Mouse (Mus musculus) right cerebral cortex, postnatal 14 days (tissue): ENCODE data around the gene Uqcrh.

Experiments
- DNase-seq: peaks from one replicate; pipeline ENCODE4 v3.0.0; 2022

Gene Uqcrh

DNA sequence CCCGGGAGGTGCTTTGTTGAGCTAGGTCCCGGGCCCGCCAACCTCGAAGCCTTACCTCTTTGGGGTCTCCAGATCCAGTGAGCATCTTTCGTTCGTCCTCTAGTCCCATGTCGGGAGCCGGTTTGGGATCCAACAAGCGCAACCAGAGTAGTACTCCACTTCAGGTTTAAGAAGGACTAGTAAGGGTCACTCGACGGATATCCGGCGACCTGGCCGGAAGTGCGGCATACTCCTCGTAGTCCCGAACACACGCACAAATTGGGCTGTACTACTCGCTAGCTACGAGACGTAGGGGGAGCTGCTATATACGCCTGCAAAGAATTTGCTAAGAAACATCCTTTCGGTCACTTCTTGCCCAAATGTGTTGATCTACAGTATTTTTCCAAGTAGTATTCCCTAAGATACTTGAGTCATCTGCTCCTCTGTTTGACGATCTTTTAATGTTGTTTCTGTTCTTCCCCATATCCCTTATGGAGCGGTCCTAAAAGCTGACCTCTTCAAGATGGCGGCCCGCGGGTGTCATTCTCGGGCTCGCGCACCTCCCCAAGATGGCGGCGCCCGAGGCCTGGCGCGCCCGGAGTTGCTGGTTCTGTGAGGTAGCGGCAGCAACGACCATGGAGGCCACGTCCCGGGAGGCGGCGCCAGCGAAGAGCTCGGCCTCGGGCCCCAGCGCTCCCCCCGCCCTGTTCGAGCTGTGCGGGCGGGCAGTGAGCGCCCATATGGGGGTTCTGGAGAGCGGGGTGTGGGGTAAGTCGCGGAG is at the start of gene Uqcrh, which contains the start of gene Lrrc41:
Gene Uqcrh, minus strand, starts transcription at position 211 of the 760 bp plus-strand sequence.
Gene Lrrc41, plus strand, starts transcription at position 409 of the 760 bp plus-strand sequence.
- peak; percentile 97 for DNase-seq

DNA sequence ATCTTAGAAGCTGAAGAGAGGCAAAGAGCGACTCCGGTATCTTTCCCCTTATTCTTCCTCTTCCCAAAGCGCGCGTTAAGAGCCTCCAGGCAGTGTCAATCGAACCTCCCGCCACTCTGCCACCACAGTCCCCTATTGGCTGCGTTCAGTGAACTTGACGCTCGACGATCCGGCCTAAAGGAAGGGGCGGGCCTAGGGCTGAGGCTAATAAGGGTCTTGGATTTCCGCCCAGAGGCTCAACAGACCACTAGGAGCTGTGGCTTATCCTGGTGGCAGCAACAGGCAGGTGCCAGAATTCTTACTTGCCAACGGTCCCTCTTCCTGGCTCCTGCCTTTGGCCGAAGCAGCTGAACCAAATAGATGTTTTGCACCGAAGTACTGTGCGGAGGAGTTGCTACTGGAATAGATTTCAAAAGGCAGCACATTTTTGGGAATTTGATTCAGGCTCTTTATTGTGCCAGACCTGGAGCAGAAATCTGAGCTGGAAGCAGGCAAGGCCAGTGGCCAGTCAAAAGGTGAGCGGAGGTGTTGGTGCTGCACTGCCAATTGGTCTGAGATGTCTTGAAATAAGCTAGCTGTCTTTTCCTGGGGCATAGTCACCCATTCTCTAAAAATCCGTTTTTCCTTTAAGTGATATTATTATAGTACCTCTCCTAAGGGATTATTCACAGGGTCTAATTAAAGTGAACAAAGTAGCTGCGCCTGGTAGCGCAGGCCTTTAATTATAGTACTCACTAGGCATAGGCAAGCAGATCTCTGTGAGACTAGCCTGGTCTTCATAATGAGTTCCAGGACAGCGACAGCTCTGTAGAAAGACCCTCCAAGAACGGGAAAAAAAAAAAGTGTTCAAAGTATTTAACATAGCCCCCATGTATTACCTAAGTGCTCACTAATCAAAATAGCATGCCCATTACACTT is 49.0 kb upstream of the Uqcrh start, which contains the start of the genes Rad54l and Pomgnt1:
Gene Rad54l, minus strand, starts transcription at position 89 of the 918 bp plus-strand sequence.
Gene Pomgnt1, plus strand, starts transcription at position 239 of the 918 bp plus-strand sequence.
- DNase-seq, result peak; percentile 78

DNA sequence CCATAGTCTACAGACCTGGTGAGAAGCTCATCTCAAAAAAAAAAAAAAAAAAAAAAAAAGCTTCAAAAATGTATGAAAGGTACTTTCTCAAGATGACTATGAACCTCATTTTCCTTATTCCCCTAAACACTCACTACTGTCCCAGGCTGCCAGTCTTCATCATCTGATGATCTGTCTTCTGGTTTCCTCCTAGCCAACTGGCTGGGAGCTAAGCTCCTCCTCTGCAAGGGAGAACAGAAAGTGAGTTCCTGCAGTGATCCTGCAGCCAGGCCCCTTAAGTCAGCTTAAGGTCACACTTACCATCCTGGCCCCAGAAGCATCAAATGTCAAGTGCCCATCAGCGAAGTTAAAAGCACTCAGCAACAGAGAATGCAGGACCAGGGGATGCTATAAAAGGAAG is 47.9 kb upstream of the Uqcrh start:
- DNase-seq, result no peak

DNA sequence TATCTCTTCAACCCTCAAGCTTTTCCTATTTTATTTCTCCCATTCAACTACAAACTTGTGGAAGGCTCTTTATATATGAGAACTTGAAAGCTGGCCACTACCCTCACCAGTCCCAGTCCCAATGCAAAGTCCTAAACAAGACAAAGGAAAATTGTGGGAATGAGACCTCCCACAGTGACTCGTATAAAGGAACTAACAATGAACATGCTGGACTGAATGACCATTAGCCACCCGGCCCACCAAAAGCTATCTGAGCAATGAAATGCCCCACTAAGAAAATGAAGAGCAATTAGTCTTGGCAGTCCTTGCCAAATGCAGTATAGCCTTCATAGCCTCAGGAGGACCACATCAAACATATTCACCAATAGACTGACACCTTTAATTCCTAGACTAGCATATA is 36.6 kb upstream of the Uqcrh start:
- DNase-seq, result no peak

DNA sequence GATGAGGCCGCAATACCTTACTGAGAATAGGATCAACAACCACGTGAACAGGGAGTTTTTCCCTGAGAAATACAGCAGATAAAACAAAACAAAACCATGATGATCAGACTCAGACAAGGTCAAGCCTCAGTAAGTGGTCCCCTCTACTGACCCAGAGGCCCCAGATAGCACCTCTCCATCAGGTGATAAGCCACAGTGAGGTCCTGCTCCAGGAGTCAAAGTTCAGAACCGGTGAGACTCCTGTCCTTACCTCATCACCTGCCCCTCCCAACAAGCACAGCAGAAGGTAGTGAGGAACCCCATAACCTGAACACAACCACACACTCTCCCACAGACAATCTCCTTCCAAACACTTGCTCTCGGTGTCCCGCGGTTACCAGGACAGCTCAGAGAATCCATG is 35.8 kb upstream of the Uqcrh start:
- no peak for DNase-seq

DNA sequence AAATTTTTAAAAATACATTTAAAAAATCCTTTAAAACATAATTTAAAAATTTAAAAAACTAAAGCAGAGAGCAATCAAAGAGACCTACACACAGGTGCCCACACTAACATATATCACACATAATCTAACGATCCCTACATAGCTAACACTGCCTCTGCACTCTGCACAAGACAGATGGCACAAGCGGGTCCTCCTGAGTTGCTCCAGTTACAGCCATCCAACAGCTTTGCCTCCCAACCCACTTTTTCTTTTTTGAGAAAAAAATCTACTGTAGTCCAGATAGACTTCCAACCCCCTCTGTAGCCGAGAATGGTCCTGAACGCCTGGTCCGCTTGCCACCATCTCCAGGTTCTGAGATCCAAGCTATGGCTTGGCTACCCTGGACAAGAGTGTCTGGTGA is 30.4 kb upstream of the Uqcrh start:
- no peak for DNase-seq

DNA sequence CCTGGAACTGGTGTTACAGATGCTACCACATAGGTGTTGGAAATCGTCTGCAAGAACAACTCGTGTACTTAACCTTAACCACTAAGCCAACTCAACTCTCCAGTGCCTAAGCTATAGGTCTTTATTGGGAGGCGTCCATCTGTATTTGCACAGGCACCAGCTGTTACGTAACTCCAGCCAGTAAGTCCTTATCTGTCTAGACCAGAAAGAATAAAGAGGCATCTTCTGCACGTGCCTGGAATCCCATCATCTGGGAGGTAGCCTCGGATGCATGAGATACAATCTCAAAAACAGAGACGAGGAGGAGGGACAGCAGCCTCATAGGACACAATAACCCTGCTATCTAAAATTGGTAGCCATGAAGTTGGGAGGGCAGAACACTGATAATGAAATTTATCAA is 26.1 kb upstream of the Uqcrh start:
- no peak for DNase-seq

DNA sequence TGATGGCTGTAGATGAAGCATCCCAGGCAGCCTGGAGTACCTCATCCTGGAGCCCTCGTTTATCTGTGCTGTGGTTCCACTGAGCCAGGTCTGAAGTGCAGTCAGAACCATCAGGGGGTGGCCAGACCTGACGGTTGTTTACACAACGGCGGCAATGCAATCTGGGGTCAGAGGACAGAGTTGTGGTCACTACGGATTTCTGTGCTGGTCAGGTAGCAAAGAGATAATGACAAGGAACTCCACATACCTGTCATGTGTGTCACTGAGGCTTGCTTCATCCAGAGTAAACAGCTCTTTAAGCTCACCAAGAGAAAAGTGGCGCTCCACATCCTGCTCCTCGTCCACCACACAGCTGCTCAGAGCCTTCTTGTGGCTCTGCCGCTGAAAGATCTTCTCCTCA is 22.3 kb upstream of the Uqcrh start:
- no peak for DNase-seq

DNA sequence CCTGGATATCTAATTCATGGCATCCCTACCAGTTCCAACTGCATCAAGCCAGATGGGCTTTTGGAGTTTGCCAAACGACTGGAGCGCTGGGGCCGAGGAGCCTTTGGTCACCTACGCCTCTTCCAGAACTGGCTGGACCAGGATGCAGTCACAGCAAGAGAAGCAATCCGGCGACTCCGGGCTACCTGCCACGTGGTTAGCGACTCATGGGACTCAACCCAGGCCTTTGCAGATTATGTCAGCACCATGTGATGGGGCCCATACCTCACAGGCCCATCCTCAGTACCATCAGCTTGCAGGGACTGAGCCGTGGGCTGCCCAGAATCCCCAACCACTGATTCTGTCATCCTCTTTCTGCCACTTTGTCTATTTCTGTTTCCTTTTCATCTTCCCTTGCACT is 21.4 kb upstream of the Uqcrh start:
- no peak for DNase-seq

DNA sequence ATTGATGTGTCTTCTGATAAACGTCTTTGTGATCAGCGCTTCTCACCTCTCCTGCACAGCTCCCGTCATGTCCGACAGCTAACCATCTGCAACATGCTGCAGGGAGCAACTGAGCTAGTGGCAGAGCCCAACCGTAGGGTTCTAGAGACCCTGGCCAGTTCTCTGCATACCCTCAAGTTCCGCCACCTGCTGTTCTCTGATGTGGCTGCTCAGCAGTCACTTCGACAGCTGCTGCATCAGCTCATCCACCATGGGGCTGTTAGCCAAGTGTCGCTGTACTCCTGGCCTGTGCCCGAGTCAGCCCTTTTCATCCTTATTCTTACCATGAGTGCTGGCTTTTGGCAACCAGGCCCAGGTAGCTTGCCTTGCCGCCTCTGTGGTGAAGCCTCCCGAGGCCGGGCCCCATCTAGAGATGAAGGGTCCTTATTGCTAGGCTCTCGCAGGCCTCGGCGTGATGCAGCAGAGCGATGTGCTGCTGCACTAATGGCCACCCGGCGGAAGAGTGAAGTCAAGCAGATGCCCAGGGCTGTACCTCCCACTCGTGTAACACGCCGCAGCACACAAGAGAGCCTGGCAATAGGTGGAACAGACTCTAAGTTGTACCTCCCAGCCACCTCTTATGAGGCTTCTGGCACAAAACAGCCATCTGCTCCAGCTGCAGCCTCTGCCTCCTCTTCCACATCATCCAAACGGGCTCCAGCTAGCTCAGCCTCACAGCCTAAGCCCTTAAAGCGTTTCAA is 13.8 kb upstream of the Uqcrh start:
- DNase-seq, result no peak

DNA sequence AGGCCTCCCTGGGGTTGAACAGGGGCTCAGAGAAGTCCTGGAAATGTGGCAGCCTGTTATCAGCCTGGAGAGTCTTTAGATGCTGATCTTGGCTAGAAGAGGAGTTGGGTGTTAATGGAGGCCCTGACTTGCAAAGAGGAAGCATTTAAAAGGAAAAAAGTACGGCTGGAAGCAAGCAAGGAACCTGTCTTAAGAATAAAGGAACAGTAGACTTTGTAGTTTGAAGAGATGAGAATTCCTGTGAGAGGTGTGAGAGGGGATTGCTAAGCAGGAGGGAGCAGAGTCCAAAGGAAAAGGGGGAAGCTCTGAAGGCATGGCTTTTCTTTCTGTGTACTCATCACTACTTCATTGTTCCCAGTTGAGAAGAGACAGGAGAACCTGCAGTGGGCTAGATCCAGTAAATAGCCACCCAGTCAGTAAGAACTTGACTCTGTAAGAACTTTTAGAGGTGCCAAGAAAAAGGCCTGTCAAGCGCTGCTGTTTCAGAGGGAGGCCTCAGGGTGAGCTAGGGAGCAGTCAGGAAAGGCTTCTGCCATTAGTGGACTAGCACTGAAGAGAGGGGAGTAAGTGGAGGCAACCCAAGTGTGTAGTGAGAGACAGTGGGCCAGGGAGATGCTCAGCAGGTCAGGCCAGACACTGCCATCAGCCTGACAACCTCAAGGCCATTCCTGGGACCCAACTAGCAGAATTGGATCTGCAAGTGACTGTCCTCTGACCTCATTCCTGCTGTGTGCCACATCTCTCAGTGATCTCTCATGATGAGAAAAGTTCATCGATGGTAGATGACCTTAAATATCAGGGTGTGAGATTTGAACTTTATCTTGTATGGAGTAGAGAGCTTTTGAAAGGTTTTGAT is 2.6 kb upstream of the Uqcrh start:
- no peak for DNase-seq

DNA sequence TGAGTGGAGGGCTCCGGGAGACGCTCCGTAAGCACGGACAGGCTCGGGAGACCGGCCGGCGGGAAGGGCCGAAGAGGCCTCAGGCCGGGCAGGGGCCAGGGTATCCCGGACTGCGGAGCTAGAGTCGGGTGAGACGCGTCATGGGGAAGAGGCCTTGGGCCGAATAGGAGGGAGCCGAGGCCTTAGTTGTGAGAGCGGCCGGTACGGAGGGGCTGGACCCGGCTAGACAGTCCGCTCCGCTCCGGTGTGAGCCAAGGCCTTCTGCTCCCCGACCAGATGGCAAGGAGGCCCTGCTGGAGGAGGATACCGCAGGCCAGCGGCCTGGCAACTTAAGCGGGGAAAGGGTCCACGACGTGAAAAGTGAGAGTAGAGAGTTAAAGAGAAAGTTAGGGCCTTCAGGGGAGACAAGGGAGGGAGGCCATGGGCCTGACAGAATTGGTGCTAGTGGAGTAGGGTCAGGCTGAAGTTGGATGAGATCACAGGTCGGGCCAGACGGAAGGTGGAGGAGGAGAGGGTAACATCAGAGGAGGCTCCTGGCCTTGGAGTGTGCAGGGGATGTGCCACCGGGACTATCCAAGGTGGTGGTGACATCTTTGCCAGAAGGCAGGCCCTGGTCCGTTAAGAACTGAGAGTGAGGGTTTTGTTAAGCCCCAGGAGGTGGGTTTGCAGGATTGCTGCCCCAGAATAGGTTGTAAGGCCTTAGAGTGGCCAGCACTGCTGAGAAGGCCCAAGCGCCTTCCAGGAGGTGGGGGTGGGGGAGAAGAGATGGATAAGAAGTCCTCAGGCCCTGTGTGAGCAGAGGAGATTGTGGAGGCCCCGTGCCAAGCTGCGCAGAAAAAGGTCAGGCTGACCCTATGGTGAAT is 1.7 kb upstream of the Uqcrh start:
- DNase-seq, result peak; percentile 36

DNA sequence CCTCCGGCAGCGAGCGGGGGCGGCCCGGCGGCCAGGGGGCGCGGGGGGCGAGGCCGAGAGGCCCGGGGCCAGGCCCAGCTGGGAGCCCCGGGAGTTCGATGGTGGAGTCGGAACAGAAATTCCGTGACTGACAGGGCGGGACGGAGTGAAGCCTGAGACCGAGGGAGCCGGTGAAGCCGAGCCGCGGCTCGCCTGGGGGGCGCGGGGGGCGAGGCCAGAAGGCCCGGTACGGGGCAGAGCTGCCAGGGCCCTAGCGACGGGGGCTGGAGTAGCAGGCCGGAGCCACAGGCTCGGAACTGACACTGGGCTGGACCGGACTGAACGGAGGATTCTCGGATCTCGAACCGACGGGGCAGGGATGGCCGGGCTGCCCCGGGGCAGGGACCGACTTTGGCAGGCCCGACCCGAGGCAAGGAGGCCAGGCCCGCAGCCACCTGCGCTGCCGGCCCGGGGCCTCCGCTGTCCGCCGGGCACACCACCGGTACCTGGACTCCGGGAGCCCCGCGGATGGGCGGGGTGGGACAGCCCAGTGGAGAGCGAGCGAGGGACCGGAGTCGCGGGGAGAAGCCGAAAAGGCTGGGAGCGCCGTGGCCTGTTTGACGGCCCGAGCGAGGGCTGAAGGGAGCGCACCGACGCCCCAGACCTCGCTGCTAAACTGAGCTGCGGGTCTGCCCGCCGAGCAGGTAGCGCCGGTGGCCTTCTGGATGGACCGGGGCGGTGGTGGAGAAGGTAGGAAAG is 929 bp upstream of the Uqcrh start:
- peak; percentile 63 for DNase-seq

DNA sequence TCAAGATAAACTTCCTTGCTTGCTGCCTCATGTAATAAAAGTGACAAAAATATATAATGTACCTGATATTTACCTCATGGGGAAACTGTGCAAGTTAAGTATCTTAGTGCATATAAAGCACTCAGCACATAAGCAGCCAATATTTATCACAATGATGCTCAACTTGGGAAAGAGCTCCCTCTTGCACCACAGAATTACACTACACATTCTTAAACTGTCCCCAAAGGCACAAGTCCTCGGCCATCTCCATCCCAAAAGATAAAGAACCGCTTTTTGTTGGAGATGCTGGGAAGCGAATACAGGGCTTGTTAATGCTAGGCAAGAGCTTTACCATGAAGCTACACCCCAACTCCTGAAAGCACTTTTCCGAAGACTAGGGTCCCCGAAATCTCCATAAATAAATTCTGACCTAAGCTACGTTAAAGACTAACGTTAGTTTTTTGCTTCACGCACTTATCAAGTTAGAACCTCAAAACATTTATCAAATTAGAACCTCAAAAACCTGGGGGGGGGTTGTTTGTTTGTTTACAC is 661 bp downstream of the Uqcrh start:
- DNase-seq, result no peak

DNA sequence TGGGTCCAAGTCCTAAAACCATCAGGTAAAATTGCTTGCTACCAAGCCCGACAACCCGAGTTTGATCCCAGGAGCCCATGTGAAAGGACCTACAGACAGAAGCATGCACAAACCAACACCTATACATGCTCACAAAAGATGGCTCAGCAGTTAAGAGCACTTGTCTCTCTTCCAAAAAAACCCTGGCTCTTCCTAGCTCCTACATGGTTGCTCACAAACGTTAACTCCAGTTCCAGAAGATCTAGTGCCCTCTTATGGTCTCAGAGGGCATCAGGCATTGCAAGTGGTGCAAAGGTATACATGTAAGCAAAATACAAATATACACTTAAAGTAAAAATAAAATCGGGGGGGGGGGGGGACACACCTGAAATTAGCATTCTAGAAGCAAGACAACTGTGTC is 1.7 kb downstream of the Uqcrh start:
- DNase-seq, result no peak

DNA sequence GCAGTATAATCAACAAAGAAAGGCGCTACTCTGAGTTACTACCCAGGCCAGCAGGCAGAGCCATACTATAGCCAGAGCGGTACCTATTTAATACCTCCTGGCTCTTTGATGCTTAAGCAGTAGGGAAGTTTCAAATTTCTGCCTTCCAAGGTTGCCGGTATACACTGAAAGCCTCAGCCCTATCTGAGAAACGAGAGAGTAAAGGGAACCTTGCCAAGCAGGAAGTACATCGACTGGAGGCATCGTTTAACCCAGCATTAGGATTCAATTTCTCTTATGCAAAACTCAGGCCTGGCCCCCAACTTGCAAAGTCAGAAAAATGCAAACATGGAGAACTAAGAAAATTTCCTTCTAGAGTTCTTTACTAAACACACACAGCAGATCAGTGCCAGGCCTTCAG is 4.8 kb downstream of the Uqcrh start:
- no peak for DNase-seq

DNA sequence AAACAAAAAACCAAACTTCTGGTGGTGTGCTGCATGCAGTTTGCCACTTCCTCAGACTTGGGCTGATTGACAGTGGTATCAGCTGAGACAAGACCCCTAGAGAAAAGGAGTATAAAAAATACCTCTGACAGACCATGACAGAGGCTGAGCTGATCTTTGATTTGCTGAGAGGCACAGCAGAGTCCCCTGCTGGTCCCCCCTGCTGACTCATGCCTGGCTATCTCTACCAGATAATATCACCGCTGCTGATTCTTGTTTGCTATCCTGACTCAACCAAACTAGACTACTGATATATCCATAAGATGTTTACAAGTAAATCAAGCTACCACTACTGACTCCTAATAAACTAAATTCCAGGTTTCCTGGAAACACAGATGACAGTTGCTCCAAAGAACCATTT is 11.0 kb downstream of the Uqcrh start:
- no peak for DNase-seq

DNA sequence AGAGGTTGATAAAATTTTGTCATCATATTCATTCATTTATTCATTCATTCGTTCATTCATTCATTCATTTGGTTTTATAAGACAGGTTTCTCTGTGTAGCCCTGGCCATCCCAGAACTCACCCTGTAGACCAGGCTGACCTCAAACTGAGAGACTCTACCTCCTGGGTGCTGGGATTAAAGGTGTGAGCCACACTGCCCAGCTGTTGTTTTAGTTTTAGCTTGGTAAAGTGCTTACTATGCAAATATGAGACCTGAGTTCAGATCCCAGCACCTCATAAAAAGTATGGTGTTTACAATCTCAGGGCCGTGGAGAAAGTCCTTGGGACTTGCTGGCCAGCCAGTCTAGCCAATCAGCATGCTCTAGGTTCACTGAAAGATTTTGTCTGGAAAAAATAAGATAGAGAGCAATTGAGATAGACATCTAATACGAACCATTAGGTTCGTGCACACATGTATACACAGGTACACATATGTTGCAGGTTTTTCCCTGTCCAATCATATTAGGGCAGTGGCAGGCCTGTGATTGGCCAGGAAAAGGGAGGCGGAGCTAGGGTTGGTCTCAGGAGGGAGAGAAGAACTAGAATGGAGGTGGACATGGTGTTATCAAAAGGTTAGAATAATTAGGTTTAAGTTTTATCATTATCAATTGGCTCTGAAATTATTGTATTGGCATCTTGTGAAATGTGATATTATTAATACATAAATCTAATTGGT is 15.7 kb downstream of the Uqcrh start:
- no peak for DNase-seq

DNA sequence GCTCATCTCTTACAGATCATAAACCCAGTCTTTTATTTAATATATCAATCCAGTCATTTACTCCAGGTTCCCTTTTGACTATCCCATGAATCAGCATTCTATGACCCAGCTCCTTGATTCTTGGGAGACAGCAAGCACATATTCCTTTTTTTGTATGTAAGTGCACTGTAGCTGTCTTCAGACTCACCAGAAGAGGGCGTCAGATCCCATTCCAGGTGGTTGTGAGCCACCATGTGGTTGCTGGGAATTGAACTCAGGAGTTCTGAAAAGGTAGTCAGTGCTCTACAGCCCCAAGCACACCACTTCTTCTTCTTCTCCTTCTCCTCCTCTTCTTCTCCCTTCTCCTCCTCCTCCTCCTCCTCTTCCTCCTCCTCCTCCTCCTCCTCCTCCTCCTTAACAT is 17.3 kb downstream of the Uqcrh start:
- no peak for DNase-seq
